20 mouse cellular contexts compared by ENCODE assay signal in the genomic region with DNA sequence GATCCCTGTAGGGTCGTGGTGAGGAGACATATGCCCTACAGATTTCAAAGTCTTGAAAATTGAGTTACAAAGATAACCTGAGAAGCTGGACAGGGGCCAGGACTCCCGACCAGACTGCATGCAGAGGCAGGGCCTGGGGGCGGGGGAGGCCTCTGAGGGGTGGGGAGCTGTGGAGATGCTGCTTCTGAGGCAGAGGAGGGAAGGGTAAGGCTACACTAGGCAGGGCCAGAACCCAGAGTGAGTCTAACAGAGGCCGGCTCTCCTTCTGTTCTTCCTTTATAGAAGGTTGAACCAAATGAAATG.
DNase-seq lines count a peak whose midpoint lies in the region; ATAC-seq and TF ChIP-seq lines count a peak whose summit lies in the region.
"Had no signal": no experiment of that assay in that cellular context is flagged by ENCODE, and none has a peak within 500 bp of the region (broad histone marks: within the 10 kb centered on the region; RNA-seq: fewer than 3 reads in every experiment).

No protein-coding gene starts in this region.

- no peak for ATAC-seq in heart, postnatal 0 days (ENCODE audit: insufficient read depth, low read depth)
- ATAC-seq in midbrain, embryonic 15.5 days (replicated peaks), result no peak
- no peak for ATAC-seq in midbrain, postnatal 0 days (ENCODE audit: low FRiP score)
- ATAC-seq: liver, postnatal 0 days had no signal

- H3K36me3 ChIP-seq in heart, embryonic 10.5 days, result peaks cover 58% of the 10 kb centered on the region
- H3K36me3 ChIP-seq in heart, postnatal 0 days (replicated peaks; ENCODE audit: control insufficient read depth, insufficient read depth, low read length), result peaks cover 52% of the 10 kb centered on the region
- peaks cover 22% of the 10 kb centered on the region for H3K36me3 ChIP-seq in midbrain, embryonic 15.5 days (replicated peaks)
- peaks cover 49% of the 10 kb centered on the region for H3K36me3 ChIP-seq in midbrain, postnatal 0 days (ENCODE audit: insufficient read depth, low read length)

- no peak for TF ChIP-seq EP300 in heart, postnatal 0 days (IDR thresholded peaks at IDR 0.05; ENCODE audit: low read depth)

- WGBS in heart, embryonic 10.5 days, result 48% methylated on average over 4 of the region's 4 CpGs
- 31% methylated on average over 4 of the region's 4 CpGs for WGBS in heart, postnatal 0 days
- WGBS in midbrain, embryonic 15.5 days, result 73% methylated on average over 4 of the region's 4 CpGs
- 65% methylated on average over 4 of the region's 4 CpGs for whole genome bisulfite sequencing in midbrain, postnatal 0 days

- H3K4me2 ChIP-seq in heart, postnatal 0 days (ENCODE audit: low read depth, low read length), result no peak overlapping the region
- no peak overlapping the region for H3K4me2 ChIP-seq in midbrain, embryonic 15.5 days
- H3K4me2 ChIP-seq in midbrain, postnatal 0 days (ENCODE audit: low read depth, low read length, poor library complexity, severe bottlenecking), result no peak overlapping the region
- H3K4me2 ChIP-seq: forebrain, embryonic 12.5 days; hindbrain, embryonic 14.5 days; stomach, embryonic 15.5 days had no signal

- H3K27ac ChIP-seq in heart, embryonic 10.5 days, result peak overlapping the region; percentile 59; the same call in 1 of the 2 replicates
- peak overlapping the region; percentile 38; the same call in 1 of the 2 replicates for H3K27ac ChIP-seq in heart, postnatal 0 days (ENCODE audit: low read depth)
- H3K27ac ChIP-seq in midbrain, embryonic 15.5 days, result 0 out of 2 replicates have a peak overlapping the region, but pooled peaks have one; percentile 20
- H3K27ac ChIP-seq in midbrain, postnatal 0 days (ENCODE audit: low read depth, low read length), result no peak overlapping the region
- H3K27ac ChIP-seq: forebrain, embryonic 12.5 days; gastrocnemius, adult 2 months; hindbrain, embryonic 14.5 days; stomach, embryonic 15.5 days had no signal

- peaks cover 26% of the 10 kb centered on the region for H3K4me1 ChIP-seq in heart, embryonic 10.5 days
- H3K4me1 ChIP-seq in heart, postnatal 0 days (ENCODE audit: control insufficient read depth, insufficient read depth), result no peaks in the 10 kb centered on the region
- H3K4me1 ChIP-seq in midbrain, embryonic 15.5 days, result no peaks in the 10 kb centered on the region
- no peaks in the 10 kb centered on the region for H3K4me1 ChIP-seq in midbrain, postnatal 0 days (ENCODE audit: insufficient read depth, low read length)
- H3K4me1 ChIP-seq: forebrain, embryonic 12.5 days had no signal

- intact Hi-C loops in heart, postnatal 36 days (cut with DNase I), result no loop called here
- intact Hi-C loops in left cerebral cortex, postnatal 10 days (cut with DNase I), result no loop called here

- H3K9ac ChIP-seq in heart, postnatal 0 days (replicated peaks; ENCODE audit: low read depth, low read length), result no peak overlapping the region
- H3K9ac ChIP-seq in midbrain, embryonic 15.5 days, result no peak overlapping the region
- no peak overlapping the region for H3K9ac ChIP-seq in midbrain, postnatal 0 days (replicated peaks; ENCODE audit: low read length, poor library complexity, severe bottlenecking)
- H3K9ac ChIP-seq: forebrain, embryonic 12.5 days; hindbrain, embryonic 14.5 days; liver, postnatal 0 days; stomach, embryonic 15.5 days had no signal

- H3K9me3 ChIP-seq in heart, embryonic 10.5 days, result no peaks in the 10 kb centered on the region
- H3K9me3 ChIP-seq in heart, postnatal 0 days (replicated peaks; ENCODE audit: control insufficient read depth, low read length), result no peaks in the 10 kb centered on the region
- no peaks in the 10 kb centered on the region for H3K9me3 ChIP-seq in midbrain, embryonic 15.5 days
- no peaks in the 10 kb centered on the region for H3K9me3 ChIP-seq in midbrain, postnatal 0 days (ENCODE audit: low read length)
- H3K9me3 ChIP-seq: forebrain, embryonic 12.5 days; G1E; stomach, embryonic 15.5 days had no signal

- no peak for TF ChIP-seq CTCF in heart, postnatal 0 days (IDR thresholded peaks at IDR 0.05; ENCODE audit: low read depth)
- TF ChIP-seq CTCF in midbrain, postnatal 0 days (IDR thresholded peaks at IDR 0.05), result no peak

- H3K4me3 ChIP-seq in heart, embryonic 10.5 days, result no peak overlapping the region
- no peak overlapping the region for H3K4me3 ChIP-seq in heart, postnatal 0 days (ENCODE audit: low read depth, low read length)
- H3K4me3 ChIP-seq in midbrain, embryonic 15.5 days, result no peak overlapping the region
- H3K4me3 ChIP-seq in midbrain, postnatal 0 days (ENCODE audit: low read depth, low read length), result no peak overlapping the region
- H3K4me3 ChIP-seq: forebrain, embryonic 12.5 days; gastrocnemius, adult 2 months; stomach, embryonic 15.5 days had no signal

- H3K27me3 ChIP-seq in heart, embryonic 10.5 days (ENCODE audit: insufficient read depth, poor library complexity, severe bottlenecking), result no peaks in the 10 kb centered on the region
- no peaks in the 10 kb centered on the region for H3K27me3 ChIP-seq in heart, postnatal 0 days (ENCODE audit: control insufficient read depth, insufficient read depth, low read length)
- H3K27me3 ChIP-seq in midbrain, embryonic 15.5 days (replicated peaks), result no peaks in the 10 kb centered on the region
- H3K27me3 ChIP-seq in midbrain, postnatal 0 days (ENCODE audit: insufficient read depth, low read length), result no peaks in the 10 kb centered on the region
- H3K27me3 ChIP-seq: forebrain, embryonic 12.5 days; megakaryocyte, embryonic 14.5 days; stomach, embryonic 15.5 days had no signal

- no peak for DNase-seq in heart, embryonic 10.5 days (ENCODE audit: low spot score)
- DNase-seq in heart, postnatal 36 days, result no peak
- no peak for DNase-seq in heart, postnatal 0 days (ENCODE audit: low spot score)
- no peak for DNase-seq in heart, adult 18-20 months
- DNase-seq in midbrain, postnatal 0 days (ENCODE audit: low spot score), result no peak
- DNase-seq in left cerebral cortex, postnatal 10 days (ENCODE audit: extremely low spot score in 1 of 2, low spot score in 2 of 2), result no peak
- DNase-seq: cerebellum, adult 2 months; cerebellum, postnatal 36 days; gastrocnemius, adult 2 months; kidney, adult 8-10 months; liver, postnatal 0 days; lung, postnatal 14 days; midbrain, embryonic 14.5 days; right cerebral cortex, postnatal 25 days had no signal
